Mouse (Mus musculus) spleen, postnatal 4 days (tissue): ENCODE data around the gene Mycn.

Experiments used
- DNase-seq, 2 experiments: peaks; one replicate each; pipeline ENCODE4 v3.0.0; 2022; ENCODE audit warnings: low spot score in 2 of 2

Gene Mycn

DNA sequence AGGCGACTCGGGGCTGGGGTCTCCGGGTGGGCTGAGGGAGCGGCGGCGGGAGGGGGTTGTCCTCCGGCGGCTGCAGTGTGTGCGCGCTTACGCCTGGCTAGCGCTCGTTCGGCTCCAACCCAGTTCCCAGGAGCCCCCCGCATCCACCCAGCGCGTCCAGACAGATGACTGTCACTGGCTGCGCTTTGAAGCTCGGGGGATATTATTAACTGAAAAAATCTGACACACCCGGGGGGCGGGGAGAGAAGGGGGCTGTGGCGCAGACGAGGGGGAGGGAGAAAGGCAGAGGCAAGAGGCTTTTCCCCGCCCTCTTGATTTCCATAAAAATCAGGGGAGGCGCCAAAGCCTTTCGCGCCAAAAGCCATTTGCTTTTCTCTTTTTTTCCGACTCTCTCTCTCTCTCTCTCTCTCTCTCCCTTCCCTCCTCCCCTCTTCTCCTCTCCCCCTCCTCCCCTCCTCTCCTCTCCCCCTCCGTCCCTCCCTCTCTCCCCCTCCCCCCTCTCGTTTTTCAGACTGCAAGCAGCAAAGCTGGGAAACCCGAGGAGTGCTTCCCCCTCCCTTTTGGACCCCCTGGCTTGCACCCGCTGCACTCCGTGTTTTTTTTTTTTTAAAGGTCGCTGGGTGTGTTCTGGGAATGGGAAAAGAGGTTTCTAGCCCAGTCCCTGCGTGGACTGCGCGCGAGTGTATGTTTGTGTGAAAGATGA is at the start of gene Mycn:
Mycn (minus strand) TSS at position 254 of the 703 bp plus-strand sequence.
- DNase-seq = peak; percentile 47 to 69

DNA sequence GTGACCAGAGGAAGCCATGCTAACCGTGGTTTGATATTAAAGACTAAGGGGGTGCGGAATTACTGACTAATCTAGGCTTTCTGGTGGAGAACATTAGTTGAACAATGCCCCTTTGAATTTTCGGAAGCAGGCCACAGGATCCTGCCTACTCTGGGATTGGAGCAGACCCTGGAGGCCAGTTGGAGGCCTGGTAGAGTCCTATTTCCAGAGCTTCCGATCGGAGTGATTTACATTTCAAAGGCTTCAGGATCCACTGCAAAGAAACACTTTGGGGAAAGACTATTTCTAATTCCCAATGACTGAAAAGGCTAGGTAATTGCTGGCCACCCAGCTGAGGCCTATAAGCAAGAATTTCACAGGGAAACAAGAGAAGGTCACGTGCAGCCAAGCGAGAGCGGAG is 45.7 kb upstream of the Mycn start:
- DNase-seq = no peak

DNA sequence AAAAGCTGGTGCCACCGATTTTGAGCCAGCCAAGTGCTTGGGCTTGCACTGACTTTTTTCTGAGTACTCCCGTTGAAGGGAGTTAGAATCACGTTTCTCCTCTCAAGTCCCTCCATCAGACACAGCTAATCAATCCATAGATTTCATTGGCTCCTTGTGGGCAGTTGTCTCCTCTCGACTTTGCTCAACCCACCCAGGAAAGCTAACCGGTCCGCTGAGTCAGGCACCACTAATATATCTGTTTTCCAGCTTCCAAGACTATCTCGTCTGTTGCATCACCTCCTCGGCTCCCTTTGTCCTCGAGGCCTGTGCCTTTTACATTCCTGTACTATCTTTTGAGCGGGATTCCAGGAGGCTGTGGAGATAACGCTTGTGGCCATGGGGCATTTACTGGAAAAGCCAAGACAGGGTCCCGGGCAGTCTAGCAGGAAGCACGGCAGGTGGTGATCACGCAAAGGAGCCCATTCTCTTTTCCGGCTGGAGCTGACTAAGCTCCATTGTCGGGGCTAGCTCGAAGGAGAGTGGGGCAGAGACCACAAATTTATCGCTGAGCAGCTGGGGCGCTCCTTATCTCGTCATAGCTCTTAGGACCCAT is 45.0 kb upstream of the Mycn start:
- no peak for DNase-seq

DNA sequence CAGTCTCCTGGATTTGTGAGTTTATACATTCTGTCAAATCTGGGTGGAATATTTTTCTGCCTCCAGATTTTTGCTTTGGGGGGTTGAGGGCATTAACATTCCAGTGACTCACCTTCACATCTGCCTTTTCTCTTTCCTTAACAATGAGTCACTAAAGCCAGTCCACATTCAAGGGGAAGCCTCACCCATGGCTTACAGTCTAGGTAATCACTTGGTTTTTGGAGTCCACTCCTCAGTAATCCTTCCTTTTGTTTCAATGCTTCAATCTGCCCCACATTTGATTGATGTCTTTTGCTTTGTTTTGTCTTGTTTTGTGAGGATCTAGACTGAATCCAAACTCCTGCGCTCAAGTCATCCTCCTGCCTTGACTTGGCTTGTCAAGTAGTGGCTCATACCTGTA is 41.3 kb upstream of the Mycn start:
- DNase-seq = no peak

DNA sequence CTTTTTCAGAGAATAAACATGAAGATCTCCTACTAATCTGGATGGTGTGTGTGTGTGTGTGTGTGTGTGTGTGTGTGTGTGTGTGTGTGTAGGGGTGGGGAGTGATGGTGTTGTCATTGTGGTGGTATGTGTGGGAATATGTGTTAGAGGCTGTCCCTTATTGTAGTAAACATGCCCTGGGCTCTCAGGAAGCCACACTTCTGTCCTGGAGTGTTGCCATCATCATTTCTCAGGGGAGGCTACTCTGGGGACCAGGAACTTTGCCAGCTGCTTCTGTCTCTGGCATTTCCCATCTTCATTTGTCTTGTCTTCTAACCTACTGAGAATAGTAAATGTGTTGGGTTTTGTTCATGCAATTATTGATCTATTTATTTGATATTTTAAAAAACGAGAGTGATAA is 33.7 kb upstream of the Mycn start:
- no peak for DNase-seq

DNA sequence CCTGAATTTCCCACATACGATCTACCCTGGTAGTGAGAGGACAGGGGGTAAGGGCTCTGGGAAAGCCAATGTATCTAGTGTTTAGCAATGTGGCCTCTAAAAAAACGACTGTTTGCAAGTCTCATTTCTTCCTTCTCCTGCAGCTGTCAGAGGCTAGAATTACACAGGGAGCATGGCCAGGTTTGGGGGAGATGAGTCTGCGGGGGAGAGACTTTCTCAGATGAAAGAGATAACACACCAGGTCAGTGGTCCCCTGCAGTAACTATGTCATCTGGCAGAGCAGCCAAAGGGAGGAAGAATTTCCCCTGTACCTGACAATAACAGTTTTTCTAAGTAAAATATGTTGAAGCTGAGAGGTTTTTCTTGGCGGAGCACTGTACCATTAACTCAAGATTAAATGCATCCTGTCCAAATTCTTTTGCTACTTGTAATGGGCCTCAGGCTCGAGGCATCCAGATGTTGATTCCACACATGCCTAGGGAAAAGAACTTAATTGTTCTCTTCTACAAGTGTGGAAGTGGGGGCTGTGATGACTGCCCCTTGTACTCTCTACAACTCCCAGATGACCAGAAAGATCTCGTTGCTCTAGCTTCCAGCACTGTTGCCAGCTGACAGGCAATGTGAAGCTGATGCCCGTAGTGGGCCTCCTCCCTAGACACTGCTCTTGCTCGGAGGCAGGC is 31.2 kb upstream of the Mycn start:
- no peak for DNase-seq

DNA sequence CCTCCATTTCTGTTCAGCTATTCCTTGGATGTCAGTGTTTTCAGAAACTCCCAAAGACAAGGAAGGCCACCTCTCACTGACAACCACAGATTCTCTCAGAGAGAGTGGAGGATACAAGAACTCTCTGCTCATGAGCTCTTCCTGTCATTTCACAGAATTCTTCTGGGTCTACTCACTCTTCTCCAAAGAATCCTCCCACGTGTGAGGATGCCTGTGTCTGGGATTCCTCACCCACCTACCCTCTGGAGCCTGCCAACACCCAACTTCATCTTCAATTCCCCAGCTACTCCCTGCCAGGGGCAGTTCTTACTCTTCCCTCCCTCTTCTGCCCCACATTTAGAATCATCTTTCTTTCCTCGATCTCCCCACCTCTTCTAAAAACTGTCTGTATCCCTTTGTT is 26.2 kb upstream of the Mycn start:
- DNase-seq = no peak

GRCm38 (mm10) chr12:12964856-12965255 is 23.1 kb upstream of the Mycn start:
- no peak for DNase-seq

DNA sequence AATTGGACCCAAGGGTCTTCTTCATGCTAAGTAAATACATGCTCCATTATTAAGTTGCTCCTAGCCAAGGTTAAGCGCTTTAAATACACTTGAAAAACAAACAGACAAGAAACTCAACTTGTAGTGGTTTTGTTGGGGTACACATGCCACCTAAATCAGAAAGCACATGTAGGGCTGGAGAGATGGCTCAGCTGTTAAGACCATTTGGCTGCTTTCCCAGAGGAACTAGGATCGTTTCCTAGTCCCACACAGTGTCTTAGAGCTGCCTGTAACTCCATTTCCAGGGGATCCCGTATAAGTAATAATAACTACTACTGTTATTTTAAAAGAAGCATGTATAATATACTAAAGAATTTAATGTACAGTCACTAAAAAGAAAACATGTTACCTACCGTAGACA is 5.9 kb upstream of the Mycn start:
- no peak for DNase-seq

DNA sequence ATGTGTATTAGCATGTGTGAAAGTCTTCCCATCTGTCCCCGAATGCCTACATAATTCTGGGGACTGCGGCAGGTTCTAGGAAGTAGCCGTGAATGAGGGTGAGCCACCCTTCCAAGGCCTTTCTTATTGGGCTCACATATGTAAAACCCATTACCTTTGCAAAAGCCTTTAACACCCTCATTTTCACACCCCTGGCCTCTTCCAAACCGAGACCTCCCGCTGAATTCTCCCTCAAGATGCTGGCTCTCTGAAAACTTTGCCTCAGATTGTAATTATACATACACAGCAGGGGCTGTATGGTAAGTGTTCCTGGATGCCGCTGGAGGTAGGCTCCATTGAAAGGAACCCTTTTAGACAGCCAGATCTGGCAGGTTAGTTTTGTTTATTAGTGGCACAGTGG is 1.6 kb upstream of the Mycn start:
- no peak for DNase-seq

- peak; percentile 69 to 82 for DNase-seq
Observed at GRCm38 (mm10) chr12:12942364-12943050, 793 bp upstream of the Mycn start.

GRCm38 (mm10) chr12:12941129-12941504 is 597 bp downstream of the Mycn start:
- no peak for DNase-seq

GRCm38 (mm10) chr12:12940466-12941128 is 1.1 kb downstream of the Mycn start:
- DNase-seq = no peak

DNA sequence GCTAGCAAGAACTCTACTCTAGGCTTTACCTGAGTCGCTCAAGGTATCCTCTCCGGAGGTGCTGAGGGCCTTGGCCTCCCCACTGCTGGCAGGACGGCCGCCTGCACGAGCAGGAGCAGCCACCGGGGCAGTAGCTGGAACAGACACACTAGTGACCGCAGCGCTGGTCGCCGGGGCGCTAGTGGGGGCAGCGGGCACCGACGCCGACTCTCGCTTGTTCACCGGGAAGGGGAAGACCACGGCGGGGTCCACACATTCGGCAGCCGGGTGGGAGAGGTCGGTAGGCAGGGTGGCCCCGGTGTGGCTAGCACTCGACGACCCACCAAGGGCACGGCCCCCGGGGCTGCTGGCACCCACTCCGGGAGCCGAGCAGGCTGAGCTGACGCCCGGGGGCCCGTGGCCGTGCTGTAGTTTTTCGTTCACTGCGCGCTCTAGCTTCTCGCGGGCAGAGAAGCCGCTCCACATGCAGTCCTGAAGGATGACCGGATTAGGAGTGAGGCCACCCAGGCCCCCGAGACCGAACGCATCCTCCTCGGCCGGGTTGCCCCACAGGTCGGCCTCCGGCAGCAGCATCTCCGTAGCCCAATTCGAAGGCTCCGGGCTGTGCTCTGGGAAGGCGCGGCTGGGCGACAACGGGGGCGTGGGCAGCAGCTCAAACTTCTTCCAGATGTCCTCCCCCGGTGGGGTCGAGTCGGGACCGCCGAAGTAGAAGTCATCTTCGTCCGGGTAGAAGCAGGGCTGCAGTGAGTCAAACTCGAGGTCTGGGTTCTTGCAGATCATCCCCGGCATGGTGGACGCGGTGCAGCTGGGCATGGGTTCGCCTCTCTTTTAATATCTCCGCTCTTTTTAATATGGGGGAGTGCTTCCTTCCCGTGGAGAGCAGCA is 1.9 kb downstream of the Mycn start:
- peak in 1 of 2 experiments; percentile 67 for DNase-seq

- peak; percentile 30 to 72 for DNase-seq
Observed at GRCm38 (mm10) chr12:12938850-12939249, 2.9 kb downstream of the Mycn start.

- DNase-seq = no peak
Observed at GRCm38 (mm10) chr12:12938361-12938760, 3.4 kb downstream of the Mycn start.

- no peak for DNase-seq
Observed at GRCm38 (mm10) chr12:12937746-12938145, 4.0 kb downstream of the Mycn start.

GRCm38 (mm10) chr12:12937088-12937487 is 4.6 kb downstream of the Mycn start:
- DNase-seq = no peak

GRCm38 (mm10) chr12:12932238-12932637 is 9.5 kb downstream of the Mycn start:
- DNase-seq = no peak

DNA sequence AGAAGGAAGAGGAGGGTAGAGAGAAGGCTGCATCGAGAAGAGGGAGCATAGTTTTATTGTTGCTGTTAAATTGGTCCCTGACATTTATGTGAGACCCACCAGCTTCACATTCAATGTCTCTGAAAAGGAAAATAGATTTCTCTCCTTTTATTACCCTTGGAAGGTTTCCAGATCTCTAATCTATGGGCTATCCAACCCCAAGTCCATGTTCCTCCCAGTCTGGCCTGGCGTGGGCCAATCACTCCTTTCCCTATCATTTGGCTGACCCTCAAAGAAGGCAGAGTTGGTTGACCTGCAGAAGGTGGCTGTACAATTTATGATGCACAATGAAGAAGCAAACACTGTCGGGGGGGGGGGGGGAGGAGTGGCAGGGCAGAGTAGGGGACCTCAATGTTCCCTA is 13.5 kb downstream of the Mycn start:
- DNase-seq = no peak

GRCm38 (mm10) chr12:12926975-12927527 is 14.7 kb downstream of the Mycn start:
- no peak for DNase-seq
